Mouse (Mus musculus) NIH3T3 (cell line): ENCODE measurements around the gene Dpp4.

ENCODE experiments used
- DNase-seq: peaks from one replicate; pipeline ENCODE4 v3.0.0-alpha.2; 2012; ENCODE audit warnings: low read depth

The Dpp4 gene

DNA sequence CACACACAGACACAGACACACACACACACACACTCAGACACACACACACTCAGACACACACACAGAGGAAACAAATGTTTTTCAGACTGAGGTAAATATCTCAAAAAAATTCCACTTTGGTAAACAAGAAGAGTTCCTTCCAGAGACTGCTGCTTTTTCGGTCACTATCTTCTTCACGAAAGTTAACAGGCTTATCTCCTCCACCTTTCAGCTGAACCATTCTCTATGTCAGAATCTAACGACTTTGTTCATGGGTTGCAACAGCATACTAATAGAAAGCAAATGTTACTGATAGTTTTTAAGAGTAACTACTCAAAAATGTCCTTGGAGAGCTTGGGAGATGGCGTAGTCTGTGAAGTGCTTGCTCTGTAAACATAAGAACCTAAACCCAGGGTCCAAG lies 124.5 kb downstream of the Dpp4 start:
- DNase-seq, result peak; percentile 6

DNA sequence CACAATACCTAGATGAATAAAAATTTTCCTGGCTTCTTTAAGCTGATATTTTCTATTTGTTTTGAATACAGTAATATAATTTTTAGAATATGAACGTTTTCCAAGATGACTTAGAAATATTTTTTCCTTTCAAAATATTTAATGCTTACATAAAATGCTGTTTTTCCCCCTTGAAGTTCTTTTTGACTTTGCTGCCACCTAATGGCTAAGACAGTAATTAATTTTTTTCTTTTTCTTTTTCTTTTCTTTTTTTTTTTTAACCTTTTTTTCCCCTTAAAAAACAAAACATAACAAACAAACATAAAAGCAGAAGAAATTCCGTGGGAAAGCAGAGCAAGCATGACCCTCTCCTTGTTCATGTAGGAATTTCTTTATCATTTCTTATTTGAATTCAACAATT lies 126.2 kb downstream of the Dpp4 start:
- peak; percentile 49 for DNase-seq

DNA sequence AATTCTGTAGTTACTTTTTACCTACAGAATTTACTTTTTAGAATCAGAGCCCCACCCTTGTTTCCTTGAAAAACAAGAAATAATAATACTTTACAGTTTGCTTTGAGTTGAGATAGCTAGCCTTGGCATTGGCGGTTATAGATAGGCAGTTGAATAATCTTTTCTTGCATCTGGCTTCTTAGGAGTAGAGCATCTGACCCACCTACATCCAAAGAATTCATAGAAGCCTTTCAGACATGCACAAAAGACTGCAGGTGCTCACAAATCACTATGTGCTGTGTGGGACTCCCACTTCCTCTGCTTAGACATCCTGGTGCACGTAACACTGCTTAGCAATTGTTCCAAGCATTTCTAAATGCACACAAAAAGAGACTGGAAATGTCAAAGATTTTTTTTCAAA lies 127.0 kb downstream of the Dpp4 start:
- no peak for DNase-seq
